Mouse (Mus musculus) Muller cell, postnatal 12 days (primary cell): ENCODE results near the gene Kdr.

Source experiments
- DNase-seq: peaks from one replicate; pipeline ENCODE4 v3.0.0-alpha.2; 2015; ENCODE audit errors: inconsistent ontology term

Kdr gene

GRCm38 (mm10) chr5:75917231-75917630 lies 61.0 kb downstream of the Kdr start:
- no peak for DNase-seq

- no peak for DNase-seq
Measured at GRCm38 (mm10) chr5:75906102-75906501, 72.2 kb downstream of the Kdr start.

- no peak for DNase-seq
Measured at GRCm38 (mm10) chr5:75900231-75900920, 77.9 kb downstream of the Kdr start.

GRCm38 (mm10) chr5:75895351-75895750 lies 82.9 kb downstream of the Kdr start:
- no peak for DNase-seq

GRCm38 (mm10) chr5:75892956-75893471 lies 85.2 kb downstream of the Kdr start:
- DNase-seq: no peak
